Comparison of ENCODE assay signal across 8 mouse cellular contexts in genomic region chr4:147141757-147142156, GRCm38 (mm10). TPM values are rescaled to one million over a fixed set of nuclear protein-coding genes. Genes with fewer than 3 reads are reported as not detected.
DNase-seq lines count a peak whose midpoint lies in the region; ATAC-seq and TF ChIP-seq lines count a peak whose summit lies in the region.
"Not testable (repeated sequence)": the region's sequence is repeated elsewhere in the genome, so short reads cannot be mapped to it uniquely, and the experiment has no call there.
"Had no signal": no experiment of that assay in that cellular context is flagged by ENCODE, and none has a peak within 500 bp of the region (broad histone marks: within the 10 kb centered on the region; RNA-seq: fewer than 3 reads in every experiment).

No protein-coding gene starts in this region.

- TF ChIP-seq EP300 in heart, postnatal 0 days (IDR thresholded peaks at IDR 0.05; ENCODE audit: low read depth); liver, embryonic 14.5 days (IDR thresholded peaks at IDR 0.05; ENCODE audit: low read depth): not testable (repeated sequence)

- peak; percentile 85 for DNase-seq in heart, adult 11 months
- DNase-seq in heart, postnatal 0 days (ENCODE audit: low spot score); limb, embryonic 11.5 days (ENCODE audit: low spot score); liver, embryonic 14.5 days (ENCODE audit: low read depth in 3 of 3, low spot score in 3 of 3): not testable (repeated sequence)

- TF ChIP-seq CTCF in heart, postnatal 0 days (IDR thresholded peaks at IDR 0.05; ENCODE audit: low read depth); liver, embryonic 14.5 days (IDR thresholded peaks at IDR 0.05; ENCODE audit: low read depth): not testable (repeated sequence)

- not testable (repeated sequence) for H3K27me3 ChIP-seq in heart, postnatal 0 days (ENCODE audit: control insufficient read depth, insufficient read depth, low read length); limb, embryonic 11.5 days (ENCODE audit: control insufficient read depth, insufficient read depth, low read length); liver, embryonic 14.5 days (ENCODE audit: control insufficient read depth, insufficient read depth, low read length); midbrain, embryonic 12.5 days; stomach, embryonic 16.5 days (ENCODE audit: control insufficient read depth, insufficient read depth, low read length)

- H3K27ac ChIP-seq in heart, postnatal 0 days (ENCODE audit: low read depth); limb, embryonic 11.5 days (replicated peaks; ENCODE audit: low read depth, low read length); liver, embryonic 14.5 days; midbrain, embryonic 12.5 days (replicated peaks); stomach, embryonic 16.5 days (ENCODE audit: low read length): not testable (repeated sequence)

- not testable (repeated sequence) for H3K4me2 ChIP-seq in heart, postnatal 0 days (ENCODE audit: low read depth, low read length); limb, embryonic 11.5 days (ENCODE audit: low read depth, severe bottlenecking); liver, embryonic 14.5 days (ENCODE audit: low read depth); midbrain, embryonic 12.5 days (replicated peaks); stomach, embryonic 16.5 days (ENCODE audit: low read depth, low read length)

- not testable (repeated sequence) for H3K4me3 ChIP-seq in heart, postnatal 0 days (ENCODE audit: low read depth, low read length); limb, embryonic 11.5 days (ENCODE audit: low read depth, low read length); liver, embryonic 14.5 days (ENCODE audit: insufficient read depth in 1 of 2, low read depth in 2 of 2, low read length in 2 of 2); midbrain, embryonic 12.5 days; stomach, embryonic 16.5 days (replicated peaks; ENCODE audit: low read length)

- not testable (repeated sequence) for H3K36me3 ChIP-seq in heart, postnatal 0 days (replicated peaks; ENCODE audit: control insufficient read depth, insufficient read depth, low read length); limb, embryonic 11.5 days (ENCODE audit: control insufficient read depth, insufficient read depth, low read length); liver, embryonic 14.5 days (replicated peaks; ENCODE audit: control insufficient read depth, insufficient read depth, low read depth); midbrain, embryonic 12.5 days; stomach, embryonic 16.5 days (ENCODE audit: control insufficient read depth, insufficient read depth, low read length)

- peak; percentile 57 for ATAC-seq in heart, postnatal 0 days (ENCODE audit: insufficient read depth, low read depth)
- ATAC-seq in inflammation-experienced regulatory T-cells, adult 6 months, result peak; percentile 38
- peak; percentile 57; the same call in 1 of the 2 replicates for ATAC-seq in limb, embryonic 11.5 days (ENCODE audit: insufficient number of reproducible peaks, low FRiP score, low TSS enrichment, low read depth)
- peak; percentile 39; the same call in 1 of the 2 replicates for ATAC-seq in liver, embryonic 14.5 days (ENCODE audit: insufficient read depth)
- ATAC-seq in midbrain, embryonic 12.5 days (ENCODE audit: low FRiP score, low read depth), result peak; percentile 63; the same call in 1 of the 2 replicates
- peak; percentile 78 for ATAC-seq in stomach, embryonic 16.5 days (ENCODE audit: insufficient read depth, low FRiP score)

- WGBS in heart, postnatal 0 days, result 67% methylated on average over 4 of the region's 4 CpGs
- 83% methylated on average over 4 of the region's 4 CpGs for WGBS in limb, embryonic 11.5 days
- WGBS in liver, embryonic 14.5 days (ENCODE audit: insufficient replicate concordance), result 66% methylated on average over 4 of the region's 4 CpGs
- 75% methylated on average over 4 of the region's 4 CpGs for WGBS in midbrain, embryonic 12.5 days
- 74% methylated on average over 4 of the region's 4 CpGs for WGBS in stomach, embryonic 16.5 days

- not testable (repeated sequence) for H3K9ac ChIP-seq in heart, postnatal 0 days (replicated peaks; ENCODE audit: low read depth, low read length); limb, embryonic 11.5 days (ENCODE audit: low read length); liver, embryonic 14.5 days (replicated peaks); midbrain, embryonic 12.5 days (replicated peaks); stomach, embryonic 16.5 days (ENCODE audit: low read length)

- H3K9me3 ChIP-seq in heart, postnatal 0 days (replicated peaks; ENCODE audit: control insufficient read depth, low read length); limb, embryonic 11.5 days (ENCODE audit: control insufficient read depth, low read length); liver, embryonic 14.5 days (ENCODE audit: control insufficient read depth, low read length); midbrain, embryonic 12.5 days; stomach, embryonic 16.5 days (replicated peaks; ENCODE audit: control insufficient read depth, low read length): not testable (repeated sequence)

- not testable (repeated sequence) for H3K4me1 ChIP-seq in heart, postnatal 0 days (ENCODE audit: control insufficient read depth, insufficient read depth); limb, embryonic 11.5 days (ENCODE audit: control insufficient read depth, insufficient read depth, low read length); liver, embryonic 14.5 days (replicated peaks; ENCODE audit: control insufficient read depth in 2 of 2, insufficient read depth in 2 of 2, low read length in 1 of 2); midbrain, embryonic 12.5 days; stomach, embryonic 16.5 days (ENCODE audit: control insufficient read depth, insufficient read depth, low read length)

RNA-seq across cellular contexts. Expression of gene Zfp991, which starts 9.9 kb away (rescaled TPM):
- 1.8 and 2.5 TPM in 2 replicates for total RNA-seq in heart, postnatal 0 days (2014; rRNA removed; ENCODE audit: low replicate concordance)
- polyA plus RNA-seq in heart, postnatal 0 days (2015; fragmentation: Nextera tagmentation; extraction: Ambion mirVana), result 4.9 and 5.7 TPM in 2 replicates
- polyA plus RNA-seq in inflammation-experienced regulatory T-cells, adult 6 months (2017; shearing (Covaris generic)), result 10 to 100 TPM in 1 of 3 experiments, 1 to 10 TPM in 2; 4.6 to 11.1 (median 7.9) TPM
- 10.8 and 12.3 TPM in 2 replicates for polyA plus RNA-seq in limb, embryonic 11.5 days (2014; fragmentation: Nextera tagmentation; extraction: Ambion mirVana)
- polyA plus RNA-seq in liver, embryonic 14.5 days (2012; rRNA removed), result 0.94 and 2.6 TPM in 2 replicates
- 5.5 and 8.1 TPM in 2 replicates for polyA plus RNA-seq in liver, embryonic 14.5 days (2014; fragmentation: Nextera tagmentation; extraction: Ambion mirVana)
- 5.0 and 6.0 TPM in 2 replicates for polyA plus RNA-seq in midbrain, embryonic 12.5 days (2016; fragmentation: Nextera tagmentation; extraction: Ambion mirVana)
- 5.2 and 6.7 TPM in 2 replicates for polyA plus RNA-seq in stomach, embryonic 16.5 days (2015; fragmentation: Nextera tagmentation; extraction: Ambion mirVana)
- polyA plus RNA-seq: erythroblast, embryonic 14.5 days had no signal
